Mouse (Mus musculus) myocyte (in vitro differentiated cells): ENCODE measurements at regions not wholly inside any gene's neighbourhood (a gene's known extent, or its start where the extent isn't known, plus 50 kb on each side); places are given as distances from the start of the nearest gene placed in this dataset.

Source experiments
- CEBPB ChIP-seq: IDR thresholded peaks from 2 replicates; pipeline ENCODE4 v1.6.1; 2011; ENCODE audit warnings: mild to moderate bottlenecking, moderate library complexity; ENCODE audit not compliant: poor library complexity, insufficient read depth, severe bottlenecking
- MYOD1 ChIP-seq, 3 experiments: IDR thresholded peaks; one replicate each; pipeline ENCODE4 v1.6.1; 2011; ENCODE audit warnings: control low read depth in 2 of 3, low read depth in 2 of 3, mild to moderate bottlenecking in 2 of 3, moderate library complexity in 1 of 3; ENCODE audit not compliant: insufficient read length in 2 of 3, control insufficient read depth in 1 of 3
- POLR2A ChIP-seq: IDR thresholded peaks from one replicate; pipeline ENCODE4 v1.6.1; 2011; ENCODE audit warnings: low read depth, mild to moderate bottlenecking, control low read depth, moderate library complexity; ENCODE audit not compliant: insufficient read length
- POLR2AphosphoS2 ChIP-seq: IDR thresholded peaks from one replicate; pipeline ENCODE4 v1.6.1; 2011; ENCODE audit warnings: low read depth, control low read depth; ENCODE audit not compliant: insufficient read length
- REST ChIP-seq: IDR thresholded peaks from one replicate; pipeline ENCODE4 v1.6.1; 2011; ENCODE audit warnings: mild to moderate bottlenecking, control low read depth, moderate library complexity; ENCODE audit not compliant: insufficient read depth, insufficient read length
- TCF12 ChIP-seq: IDR thresholded peaks from one replicate; pipeline ENCODE4 v1.6.1; 2011; ENCODE audit warnings: mild to moderate bottlenecking, control low read depth; ENCODE audit not compliant: poor library complexity, insufficient read depth, severe bottlenecking
- TCF3 ChIP-seq: IDR thresholded peaks from one replicate; pipeline ENCODE4 v1.6.1; 2011; ENCODE audit warnings: low read depth, control low read depth; ENCODE audit not compliant: insufficient read length

DNA sequence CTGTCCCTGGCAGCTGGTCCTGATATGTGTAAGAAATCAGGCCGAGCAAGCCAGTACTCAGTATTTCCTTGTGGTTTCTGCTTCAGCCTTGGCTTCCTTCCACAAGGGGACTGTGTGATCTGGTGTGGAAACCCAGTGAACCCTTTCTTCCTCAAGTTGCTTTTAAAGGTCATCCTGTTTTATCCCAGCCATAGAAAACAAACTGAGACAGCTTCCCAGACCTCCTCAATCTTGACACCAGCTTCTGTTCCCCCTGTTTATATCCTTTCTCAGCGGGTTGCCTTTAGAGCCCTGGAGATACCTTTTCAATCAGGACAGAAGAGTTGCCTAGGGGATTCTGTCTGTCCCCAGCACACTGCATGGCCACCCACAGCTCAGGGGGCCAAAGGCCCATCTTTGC, 155.2 kb upstream of the Zfp507 start:
- TF ChIP-seq TCF3, result no peak
- TF ChIP-seq POLR2A, result no peak
- TF ChIP-seq TCF12, result no peak
- no peak for TF ChIP-seq POLR2AphosphoS2
- TF ChIP-seq REST, result no peak
- no peak for TF ChIP-seq CEBPB
- no peak for TF ChIP-seq MYOD1 (IDR thresholded peaks at IDR 0.05; ENCODE audit: control insufficient read depth in 1 of 3, insufficient read length in 2 of 3, low read depth in 2 of 3)
